Mouse (Mus musculus) neural tube, embryonic 13.5 days (tissue): ENCODE results near the gene Cdk14. TPM values are rescaled to one million over a fixed set of nuclear protein-coding genes. Genes with fewer than 3 reads are reported as not detected.

ENCODE experiments used
- ATAC-seq: fragments of 200-750 bp; cut with Nextera tagmentation; 2 replicates; pipeline ENCODE4 v1.8.0; 2017; ENCODE audit warnings: low read depth, mild to moderate bottlenecking, moderate TSS enrichment, moderate library complexity
- H3K27ac ChIP-seq: fragments of 300-500 bp; sonication (generic); replicated peaks from 2 replicates; pipeline ENCODE4 v1.5.1; 2015; ENCODE audit warnings: moderate library complexity, mild to moderate bottlenecking, inconsistent platforms
- H3K27me3 ChIP-seq: fragments of 300-500 bp; sonication (generic); 2 replicates; pipeline ENCODE4 v1.6.1; 2015; ENCODE audit warnings: mild to moderate bottlenecking, inconsistent platforms
- H3K36me3 ChIP-seq: fragments of 300-500 bp; sonication (generic); 2 replicates; pipeline ENCODE4 v1.6.1; 2015; ENCODE audit warnings: mild to moderate bottlenecking, inconsistent platforms
- H3K4me1 ChIP-seq: fragments of 300-500 bp; sonication (generic); replicated peaks from 2 replicates; pipeline ENCODE4 v1.6.1; 2015; ENCODE audit warnings: inconsistent platforms
- H3K4me2 ChIP-seq: fragments of 300-500 bp; sonication (generic); 2 replicates; pipeline ENCODE4 v1.6.1; 2015; ENCODE audit warnings: inconsistent platforms, mild to moderate bottlenecking, moderate library complexity
- H3K4me3 ChIP-seq: fragments of 300-500 bp; sonication (generic); 2 replicates; pipeline ENCODE4 v1.5.1; 2015; ENCODE audit warnings: mild to moderate bottlenecking, inconsistent platforms
- H3K9ac ChIP-seq: fragments of 300-500 bp; sonication (generic); 2 replicates; pipeline ENCODE4 v1.6.1; 2015; ENCODE audit warnings: moderate library complexity, mild to moderate bottlenecking, inconsistent platforms
- H3K9me3 ChIP-seq: fragments of 300-500 bp; sonication (generic); 2 replicates; pipeline ENCODE4 v1.6.1; 2016; ENCODE audit warnings: inconsistent platforms
- WGBS: fragments of 180-500 bp; shearing (Covaris S2); methylation state at CpG from one replicate; pipeline ENCODE4 v1.1.7; 2015; 5-methylcytosine and 5-hydroxymethylcytosine counted together
- polyA plus RNA-seq: library from polyadenylated mRNA; unstranded; fragments of >200 nt; fragmentation: Nextera tagmentation; extraction: Ambion mirVana; gene quantifications from 2 replicates; pipeline ENCODE4 v1.2.1, GENCODE M21; 2015

Gene Cdk14
- polyA plus RNA-seq, 1 experiment from 2014 or later: 27.0 TPM

DNA sequence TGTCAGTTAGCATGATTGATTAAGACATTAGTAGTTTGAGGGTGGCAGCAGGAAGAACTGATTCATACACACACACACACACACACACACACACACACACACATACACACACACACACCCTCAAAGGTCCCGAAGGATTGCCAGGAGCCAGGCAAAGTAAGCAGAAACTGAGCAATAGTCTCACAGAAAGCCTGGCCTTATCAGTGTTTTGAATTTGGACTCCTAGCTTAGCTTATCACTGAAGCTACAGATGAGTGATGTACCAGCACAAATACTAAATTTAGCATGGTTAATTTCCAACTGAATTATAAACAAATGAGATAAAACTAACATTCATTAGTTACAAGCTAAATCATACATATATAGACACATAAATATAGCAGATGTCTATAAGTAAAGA lies 230.5 kb downstream of the Cdk14 start:
- H3K9ac ChIP-seq: no peak overlapping the region
- H3K27ac ChIP-seq: no peak overlapping the region
- 100% methylated on average over 1 of the region's 1 CpGs for WGBS
- H3K4me2 ChIP-seq: no peak overlapping the region
- no peak overlapping the region for H3K4me3 ChIP-seq
- no peaks in the 10 kb centered on the region for H3K36me3 ChIP-seq
- ATAC-seq: no peak
- no peaks in the 10 kb centered on the region for H3K9me3 ChIP-seq
- no peaks in the 10 kb centered on the region for H3K27me3 ChIP-seq
- H3K4me1 ChIP-seq: no peaks in the 10 kb centered on the region

DNA sequence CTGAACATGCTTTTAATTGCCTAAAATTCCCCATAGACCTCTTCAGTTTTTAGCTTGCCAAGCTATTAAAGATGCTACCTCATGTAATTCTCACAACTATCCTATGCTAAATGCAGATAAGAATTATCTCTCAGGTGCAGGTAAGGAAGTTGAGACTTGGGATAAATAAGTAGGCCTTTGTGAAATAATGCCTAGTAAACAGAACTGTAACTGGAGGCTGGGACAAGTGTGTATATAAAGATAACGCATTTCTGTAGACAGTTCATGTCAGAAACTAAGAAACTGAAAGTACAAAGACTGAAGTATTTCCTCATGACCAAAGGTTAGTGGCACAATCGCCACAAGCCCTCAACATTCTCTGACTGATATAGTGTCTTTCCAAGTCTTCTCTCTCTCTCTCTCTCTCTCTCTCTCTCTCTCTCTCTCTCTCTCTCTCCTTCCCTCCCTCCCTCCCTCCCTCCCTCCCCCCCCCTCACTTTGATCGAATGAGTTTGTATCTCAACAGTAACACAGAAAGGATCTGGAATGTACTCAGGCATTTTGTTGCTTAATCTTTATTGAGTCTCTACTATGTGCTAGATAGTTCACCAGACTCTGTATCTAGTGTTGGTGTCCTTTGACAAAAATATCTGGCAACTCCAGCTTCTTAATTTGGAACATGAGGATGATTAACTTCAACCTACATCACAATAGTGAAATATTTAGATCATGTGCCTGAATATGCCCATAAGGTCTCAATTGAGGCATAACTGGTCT lies 233.9 kb downstream of the Cdk14 start:
- Histone ChIP-seq H3K9me3 (no peaks in the 10 kb centered on the region), H3K4me3 (no peak overlapping the region)
- 88% methylated on average over 3 of the region's 3 CpGs for WGBS

DNA sequence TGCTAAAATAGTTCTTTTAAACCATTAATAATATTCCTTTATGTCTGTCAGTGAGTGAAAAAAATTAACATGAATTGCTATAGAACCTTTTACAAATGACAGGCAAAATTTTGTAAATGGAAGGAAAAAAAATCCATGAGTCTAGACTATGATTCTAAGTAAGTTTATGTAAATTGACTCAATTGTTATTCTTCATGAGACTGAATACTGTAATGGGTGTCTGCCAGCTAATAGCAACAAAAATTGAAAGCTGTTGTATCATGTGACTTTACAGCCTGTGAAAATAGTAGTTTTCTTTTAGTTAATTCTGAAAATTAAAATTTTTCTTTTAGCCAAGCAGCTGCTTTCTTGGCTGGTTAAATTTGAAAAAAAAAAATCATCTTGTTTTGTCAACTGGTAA lies 234.6 kb downstream of the Cdk14 start:
- H3K9me3 ChIP-seq: no peaks in the 10 kb centered on the region
- H3K4me2 ChIP-seq: no peak overlapping the region
- H3K36me3 ChIP-seq: no peaks in the 10 kb centered on the region
- H3K4me1 ChIP-seq: no peaks in the 10 kb centered on the region
- H3K27me3 ChIP-seq: no peaks in the 10 kb centered on the region
- no peak overlapping the region for H3K4me3 ChIP-seq
- H3K27ac ChIP-seq: no peak overlapping the region
- H3K9ac ChIP-seq: no peak overlapping the region
- ATAC-seq: no peak

More for the DNA sequence above, 233.9 kb downstream of the Cdk14 start:
- ATAC-seq: no peak
- Histone ChIP-seq H3K36me3 (no peaks in the 10 kb centered on the region), H3K9ac (no peak overlapping the region), H3K4me1 (no peaks in the 10 kb centered on the region), H3K4me2 (no peak overlapping the region), H3K27me3 (no peaks in the 10 kb centered on the region), H3K27ac (no peak overlapping the region)

DNA sequence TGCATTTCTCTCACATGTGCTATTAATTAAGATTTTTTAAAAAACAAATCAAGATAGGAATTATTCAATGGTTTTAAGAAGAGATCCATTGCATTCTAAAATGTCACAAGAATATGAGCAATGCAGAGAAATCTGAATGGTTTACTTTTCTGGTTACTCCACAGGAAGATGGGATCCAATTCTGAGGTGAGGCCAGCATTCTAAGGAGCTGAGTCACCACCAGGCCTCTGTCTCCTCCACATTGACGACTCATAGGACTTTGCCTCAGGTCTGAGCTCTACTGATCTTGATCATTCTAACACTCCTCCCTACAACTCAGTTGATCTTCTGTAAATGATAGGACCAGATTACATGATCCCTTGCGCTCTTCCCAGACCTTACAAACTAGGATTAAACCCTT lies 239.4 kb downstream of the Cdk14 start:
- Histone ChIP-seq H3K9ac (no peak overlapping the region), H3K9me3 (no peaks in the 10 kb centered on the region), H3K27me3 (no peaks in the 10 kb centered on the region), H3K4me2 (no peak overlapping the region), H3K36me3 (no peaks in the 10 kb centered on the region), H3K27ac (no peak overlapping the region), H3K4me1 (peaks cover 6% of the 10 kb centered on the region), H3K4me3 (no peak overlapping the region)
- 85% methylated on average over 2 of the region's 2 CpGs for WGBS
- no peak for ATAC-seq

GRCm38 (mm10) chr5:5180311-5180710 lies 239.8 kb downstream of the Cdk14 start:
- Histone ChIP-seq H3K27ac (no peak overlapping the region), H3K4me3 (no peak overlapping the region), H3K36me3 (no peaks in the 10 kb centered on the region), H3K9ac (no peak overlapping the region), H3K4me2 (no peak overlapping the region), H3K4me1 (peaks cover 7% of the 10 kb centered on the region), H3K9me3 (no peaks in the 10 kb centered on the region), H3K27me3 (no peaks in the 10 kb centered on the region)
- no peak for ATAC-seq

DNA sequence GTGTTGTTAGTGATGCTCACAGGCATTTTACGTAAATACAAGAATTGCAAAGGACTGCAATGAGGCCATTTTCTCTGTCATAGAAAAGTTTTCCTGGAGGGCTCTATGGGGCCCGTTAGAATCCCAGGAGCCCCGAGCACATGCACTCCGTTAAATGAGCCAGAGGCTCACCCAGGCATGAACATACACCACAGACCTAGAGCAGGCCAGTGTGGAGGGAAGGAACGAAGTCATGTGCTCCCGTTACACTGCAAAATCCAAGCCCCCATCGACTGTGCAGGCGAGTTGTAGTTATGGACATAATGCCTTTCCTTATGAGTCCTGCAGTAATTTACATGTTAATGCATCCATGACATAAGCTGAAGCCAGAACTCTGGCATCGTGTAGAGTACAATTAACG lies 244.1 kb downstream of the Cdk14 start:
- Histone ChIP-seq H3K9ac (no peak overlapping the region), H3K36me3 (no peaks in the 10 kb centered on the region), H3K27ac (no peak overlapping the region), H3K4me1 (peaks cover 14% of the 10 kb centered on the region), H3K4me2 (no peak overlapping the region), H3K9me3 (no peaks in the 10 kb centered on the region), H3K4me3 (no peak overlapping the region), H3K27me3 (no peaks in the 10 kb centered on the region)
- ATAC-seq: peak; percentile 47; the same call in 1 of the 2 replicates
- WGBS: 60% methylated on average over 10 of the region's 10 CpGs

GRCm38 (mm10) chr5:5175611-5176010 lies 244.5 kb downstream of the Cdk14 start:
- Histone ChIP-seq H3K27ac (no peak overlapping the region), H3K4me1 (peaks cover 14% of the 10 kb centered on the region), H3K4me3 (no peak overlapping the region), H3K4me2 (no peak overlapping the region), H3K36me3 (no peaks in the 10 kb centered on the region), H3K9me3 (no peaks in the 10 kb centered on the region), H3K9ac (no peak overlapping the region), H3K27me3 (no peaks in the 10 kb centered on the region)
- WGBS: 90% methylated on average over 1 of the region's 1 CpGs
- ATAC-seq: no peak

- H3K4me1 ChIP-seq: peaks cover 14% of the 10 kb centered on the region
- no peaks in the 10 kb centered on the region for H3K27me3 ChIP-seq
- no peak for ATAC-seq
- H3K27ac ChIP-seq: no peak overlapping the region
- H3K9me3 ChIP-seq: no peaks in the 10 kb centered on the region
- H3K4me3 ChIP-seq: no peak overlapping the region
- H3K9ac ChIP-seq: no peak overlapping the region
- WGBS: 27% methylated on average over 1 of the region's 1 CpGs
- H3K36me3 ChIP-seq: no peaks in the 10 kb centered on the region
- H3K4me2 ChIP-seq: no peak overlapping the region
Measured at GRCm38 (mm10) chr5:5175090-5175489, 245.0 kb downstream of the Cdk14 start.

- H3K9ac ChIP-seq: no peak overlapping the region
- H3K27ac ChIP-seq: no peak overlapping the region
- H3K4me1 ChIP-seq: peaks cover 4% of the 10 kb centered on the region; the same call in 1 of the 2 replicates
- no peak overlapping the region for H3K4me2 ChIP-seq
- no peaks in the 10 kb centered on the region for H3K9me3 ChIP-seq
- H3K4me3 ChIP-seq: no peak overlapping the region
- WGBS: 21% methylated on average over 2 of the region's 2 CpGs
- H3K36me3 ChIP-seq: no peaks in the 10 kb centered on the region
- no peak for ATAC-seq
- H3K27me3 ChIP-seq: no peaks in the 10 kb centered on the region
Measured at GRCm38 (mm10) chr5:5166086-5166485, 254.0 kb downstream of the Cdk14 start.

DNA sequence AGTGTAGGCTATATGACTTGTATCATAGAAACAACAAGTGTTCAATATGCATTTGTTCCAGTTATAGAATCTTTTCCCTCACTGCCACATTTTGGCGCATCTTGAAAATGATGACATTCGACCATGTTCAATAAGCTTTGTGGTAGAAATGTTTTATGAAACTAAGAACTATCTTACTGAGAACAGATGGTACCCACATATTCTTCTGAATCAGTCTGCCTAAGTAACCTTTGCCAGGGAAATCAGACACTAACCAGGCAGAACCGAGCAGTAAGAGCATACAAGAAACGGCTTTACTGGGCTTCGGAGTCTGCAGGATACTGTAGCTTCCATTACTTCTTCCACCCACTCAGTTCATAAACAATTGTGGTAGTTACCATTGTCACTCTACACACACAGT lies 255.8 kb downstream of the Cdk14 start:
- no peak overlapping the region for H3K4me3 ChIP-seq
- WGBS: 95% methylated on average over 5 of the region's 5 CpGs
- peaks cover 4% of the 10 kb centered on the region; the same call in 1 of the 2 replicates for H3K4me1 ChIP-seq
- H3K9ac ChIP-seq: no peak overlapping the region
- H3K27me3 ChIP-seq: no peaks in the 10 kb centered on the region
- H3K27ac ChIP-seq: no peak overlapping the region
- no peak for ATAC-seq
- H3K36me3 ChIP-seq: no peaks in the 10 kb centered on the region
- H3K4me2 ChIP-seq: no peak overlapping the region
- H3K9me3 ChIP-seq: no peaks in the 10 kb centered on the region

DNA sequence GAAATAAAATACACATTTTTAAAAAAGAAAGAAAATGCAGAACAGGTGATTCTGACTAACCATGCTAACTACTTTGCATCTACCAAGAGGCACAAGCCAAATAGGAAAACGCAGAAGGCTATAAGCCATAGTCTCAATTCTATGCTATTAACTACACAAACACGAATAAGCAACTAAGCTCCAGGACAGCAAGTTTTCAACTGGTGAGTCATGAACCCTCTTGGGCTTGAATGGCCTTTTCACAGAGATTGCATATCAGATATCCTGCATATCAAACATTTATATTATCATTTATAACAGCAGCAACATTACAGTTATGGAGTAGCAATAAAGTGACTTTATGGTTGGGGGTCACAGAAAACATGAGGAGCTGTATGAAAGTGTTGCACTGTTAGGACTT lies 256.3 kb downstream of the Cdk14 start:
- Histone ChIP-seq H3K36me3 (no peaks in the 10 kb centered on the region), H3K4me1 (peaks cover 4% of the 10 kb centered on the region; the same call in 1 of the 2 replicates), H3K4me2 (no peak overlapping the region), H3K27ac (no peak overlapping the region), H3K27me3 (no peaks in the 10 kb centered on the region), H3K4me3 (no peak overlapping the region), H3K9me3 (no peaks in the 10 kb centered on the region), H3K9ac (no peak overlapping the region)
- ATAC-seq: no peak
- 96% methylated on average over 2 of the region's 2 CpGs for WGBS

- Histone ChIP-seq H3K27ac (no peak overlapping the region), H3K9me3 (no peaks in the 10 kb centered on the region), H3K27me3 (no peaks in the 10 kb centered on the region), H3K4me3 (no peak overlapping the region), H3K9ac (no peak overlapping the region), H3K36me3 (no peaks in the 10 kb centered on the region), H3K4me1 (no peaks in the 10 kb centered on the region), H3K4me2 (no peak overlapping the region)
- no peak for ATAC-seq
- WGBS: 81% methylated on average over 1 of the region's 1 CpGs
Measured at GRCm38 (mm10) chr5:5159521-5159920, 260.6 kb downstream of the Cdk14 start.

- peaks cover 8% of the 10 kb centered on the region for H3K4me1 ChIP-seq
- H3K4me2 ChIP-seq: no peak overlapping the region
- H3K9me3 ChIP-seq: no peaks in the 10 kb centered on the region
- 92% methylated on average over 5 of the region's 5 CpGs for WGBS
- no peaks in the 10 kb centered on the region for H3K27me3 ChIP-seq
- H3K9ac ChIP-seq: no peak overlapping the region
- H3K27ac ChIP-seq: no peak overlapping the region
- H3K36me3 ChIP-seq: no peaks in the 10 kb centered on the region
- no peak overlapping the region for H3K4me3 ChIP-seq
- ATAC-seq: no peak
Measured at GRCm38 (mm10) chr5:5139855-5140254, 280.3 kb downstream of the Cdk14 start.
